Mouse (Mus musculus) T-cell, adult 66 days (primary cell): ENCODE data around the gene Lrrc41. TPM values are rescaled to one million over a fixed set of nuclear protein-coding genes. Genes with fewer than 3 reads are reported as not detected.

Source experiments
- total RNA-seq, 2 experiments: library from RNA; stranded (reverse); gene quantifications; 3 replicates in 1 of 2; 4 replicates in 1 of 2; pipeline ENCODE4 v1.2.4; 2023

The Lrrc41 gene
- 10 to 100 TPM; 28.2 to 33.2 TPM for total RNA-seq

GRCm38 (mm10) chr4:116074861-116075620, at the start of gene Lrrc41, which contains the start of gene Uqcrh:
Gene Lrrc41, plus strand, starts transcription at chr4:116075269.
Gene Uqcrh, minus strand, starts transcription at chr4:116075071.

GRCm38 (mm10) chr4:116053399-116053961, 21.6 kb upstream of the Lrrc41 start, which contains the start of gene Nsun4:
Gene Nsun4, minus strand, starts transcription at chr4:116053876.

GRCm38 (mm10) chr4:116123602-116124519, 48.8 kb downstream of the Lrrc41 start, which contains the start of the genes Rad54l and Pomgnt1:
Gene Rad54l, minus strand, starts transcription at chr4:116123690.
Gene Pomgnt1, plus strand, starts transcription at chr4:116123840.

Other genes with a start within 250 kb of the Lrrc41 start
- 10 to 100 TPM; 18.5 to 27.8 TPM for gene Mob3c, start 247.2 kb upstream of the Lrrc41 start, total RNA-seq
- gene Mknk1, start 236.1 kb upstream of the Lrrc41 start, total RNA-seq = 10 to 100 TPM; 67.6 to 68.0 TPM
- 1 to 10 TPM in 1 of 2 experiments, under 1 TPM in 1; 0.56 to 1.6 TPM for gene Kncn, start 190.9 kb upstream of the Lrrc41 start, total RNA-seq
- gene 6430628N08Rik, start 184.6 kb upstream of the Lrrc41 start, total RNA-seq = not detected
- not detected for gene Dmbx1, start 135.3 kb upstream of the Lrrc41 start, total RNA-seq
- 100 to 1,000 TPM; 134 to 137 TPM for gene Faah, start 57.3 kb upstream of the Lrrc41 start, total RNA-seq
- gene Nsun4, start 21.4 kb upstream of the Lrrc41 start, total RNA-seq = 10 to 100 TPM; 39.9 to 42.2 TPM
- 100 to 1,000 TPM; 373 to 376 TPM for gene Uqcrh, start 198 bp upstream of the Lrrc41 start, total RNA-seq
- 1 to 10 TPM in 1 of 2 experiments, under 1 TPM in 1; 0.53 to 1.3 TPM for gene Rad54l, start 48.4 kb downstream of the Lrrc41 start, total RNA-seq
- gene Pomgnt1, start 48.6 kb downstream of the Lrrc41 start, total RNA-seq = 10 to 100 TPM; 29.3 to 33.7 TPM
- not detected for gene Lurap1, start 76.1 kb downstream of the Lrrc41 start, total RNA-seq
- not detected for gene Tspan1, start 92.3 kb downstream of the Lrrc41 start, total RNA-seq
- gene 1700042G07Rik, start 98.1 kb downstream of the Lrrc41 start, total RNA-seq = not detected
- not detected for gene Gm49337, start 98.1 kb downstream of the Lrrc41 start, total RNA-seq
- gene Pik3r3, start 146.3 kb downstream of the Lrrc41 start, total RNA-seq = 1 to 10 TPM; 4.8 to 6.2 TPM